Mouse (Mus musculus): ENCODE data around the gene Cwf19l1. TPM values are rescaled to one million over a fixed set of nuclear protein-coding genes. Genes with fewer than 3 reads are reported as not detected.

Gene Cwf19l1
- polyA plus RNA-seq, 1 experiment: 0.34 TPM

- Histone ChIP-seq H3K27me3 (ENCODE audit: control insufficient read depth) (no peaks in the 10 kb centered on the region), H3K4me3 (replicated peaks) (no peak overlapping the region), H3K36me3 (ENCODE audit: control insufficient read depth) (peaks cover 74% of the 10 kb centered on the region), H3K4me1 (ENCODE audit: control insufficient read depth) (peaks cover 9% of the 10 kb centered on the region), H3K9me3 (ENCODE audit: control insufficient read depth, low read length) (no peaks in the 10 kb centered on the region)
- TF ChIP-seq TAL1 (IDR thresholded peaks at IDR 0.05; ENCODE audit: low read length) (no peak), GATA1 (IDR thresholded peaks at IDR 0.05; ENCODE audit: low read length) (no peak)
Observed at GRCm38 (mm10) chr19:44074986-44075385, 60.7 kb downstream of the Cwf19l1 start.

- H3K27me3 ChIP-seq (ENCODE audit: control insufficient read depth): no peaks in the 10 kb centered on the region
- peaks cover 37% of the 10 kb centered on the region for H3K36me3 ChIP-seq (ENCODE audit: control insufficient read depth)
- peaks cover 23% of the 10 kb centered on the region for H3K4me1 ChIP-seq (ENCODE audit: control insufficient read depth)
- TF ChIP-seq TAL1 (IDR thresholded peaks at IDR 0.05; ENCODE audit: low read length) (no peak), GATA1 (IDR thresholded peaks at IDR 0.05; ENCODE audit: low read length) (no peak)
- no peak overlapping the region for H3K4me3 ChIP-seq (replicated peaks)
- H3K9me3 ChIP-seq (ENCODE audit: control insufficient read depth, low read length): no peaks in the 10 kb centered on the region
Observed at GRCm38 (mm10) chr19:44071166-44071565, 64.5 kb downstream of the Cwf19l1 start.

GRCm38 (mm10) chr19:44069914-44070232 is 65.8 kb downstream of the Cwf19l1 start:
- H3K36me3 ChIP-seq (ENCODE audit: control insufficient read depth): peaks cover 24% of the 10 kb centered on the region
- no peaks in the 10 kb centered on the region for H3K9me3 ChIP-seq (ENCODE audit: control insufficient read depth, low read length)
- TF ChIP-seq TAL1 (IDR thresholded peaks at IDR 0.05; ENCODE audit: low read length) (no peak), GATA1 (IDR thresholded peaks at IDR 0.05; ENCODE audit: low read length) (no peak)
- H3K4me1 ChIP-seq (ENCODE audit: control insufficient read depth): peaks cover 23% of the 10 kb centered on the region
- peak overlapping the region; percentile 75 for H3K4me3 ChIP-seq (replicated peaks)
- H3K27me3 ChIP-seq (ENCODE audit: control insufficient read depth): no peaks in the 10 kb centered on the region

- peaks cover 23% of the 10 kb centered on the region for H3K4me1 ChIP-seq (ENCODE audit: control insufficient read depth)
- peak within 1 kb of the TSS; percentile 75 for H3K4me3 ChIP-seq (replicated peaks)
- TF ChIP-seq GATA1 (IDR thresholded peaks at IDR 0.05; ENCODE audit: low read length) (no peak), TAL1 (IDR thresholded peaks at IDR 0.05; ENCODE audit: low read length) (no peak)
- H3K36me3 ChIP-seq (ENCODE audit: control insufficient read depth): peaks cover 21% of the 10 kb centered on the region
- no peaks in the 10 kb centered on the region for H3K9me3 ChIP-seq (ENCODE audit: control insufficient read depth, low read length)
- no peaks in the 10 kb centered on the region for H3K27me3 ChIP-seq (ENCODE audit: control insufficient read depth)
Observed at GRCm38 (mm10) chr19:44069121-44069913, 66.4 kb downstream of the Cwf19l1 start, which contains the start of gene Erlin1. Gene Erlin1 (minus strand): TSS chr19:44069785.

- Histone ChIP-seq H3K27me3 (ENCODE audit: control insufficient read depth) (no peaks in the 10 kb centered on the region), H3K9me3 (ENCODE audit: control insufficient read depth, low read length) (no peaks in the 10 kb centered on the region), H3K36me3 (ENCODE audit: control insufficient read depth) (peaks cover 14% of the 10 kb centered on the region), H3K4me3 (replicated peaks) (no peak overlapping the region), H3K4me1 (ENCODE audit: control insufficient read depth) (peaks cover 23% of the 10 kb centered on the region)
- TF ChIP-seq GATA1 (IDR thresholded peaks at IDR 0.05; ENCODE audit: low read length): no peak
- TF ChIP-seq TAL1 (IDR thresholded peaks at IDR 0.05; ENCODE audit: low read length): no peak
Observed at GRCm38 (mm10) chr19:44068232-44068631, 67.4 kb downstream of the Cwf19l1 start.

- no peaks in the 10 kb centered on the region for H3K27me3 ChIP-seq (ENCODE audit: control insufficient read depth)
- H3K9me3 ChIP-seq (ENCODE audit: control insufficient read depth, low read length): no peaks in the 10 kb centered on the region
- H3K36me3 ChIP-seq (ENCODE audit: control insufficient read depth): peaks cover 8% of the 10 kb centered on the region
- no peak overlapping the region for H3K4me3 ChIP-seq (replicated peaks)
- TF ChIP-seq TAL1 (IDR thresholded peaks at IDR 0.05; ENCODE audit: low read length) (no peak), GATA1 (IDR thresholded peaks at IDR 0.05; ENCODE audit: low read length) (no peak)
- H3K4me1 ChIP-seq (ENCODE audit: control insufficient read depth): peaks cover 23% of the 10 kb centered on the region
Observed at GRCm38 (mm10) chr19:44067323-44068049, 68.2 kb downstream of the Cwf19l1 start.

- H3K4me3 ChIP-seq (replicated peaks): no peak overlapping the region
- H3K9me3 ChIP-seq (ENCODE audit: control insufficient read depth, low read length): no peaks in the 10 kb centered on the region
- TF ChIP-seq GATA1 (IDR thresholded peaks at IDR 0.05; ENCODE audit: low read length) (no peak), TAL1 (IDR thresholded peaks at IDR 0.05; ENCODE audit: low read length) (no peak)
- peaks cover 14% of the 10 kb centered on the region for H3K4me1 ChIP-seq (ENCODE audit: control insufficient read depth)
- H3K27me3 ChIP-seq (ENCODE audit: control insufficient read depth): no peaks in the 10 kb centered on the region
- H3K36me3 ChIP-seq (ENCODE audit: control insufficient read depth): peaks cover 7% of the 10 kb centered on the region
Observed at GRCm38 (mm10) chr19:44064734-44065133, 70.9 kb downstream of the Cwf19l1 start.

GRCm38 (mm10) chr19:44063773-44064172 is 71.9 kb downstream of the Cwf19l1 start:
- Histone ChIP-seq H3K27me3 (ENCODE audit: control insufficient read depth) (no peaks in the 10 kb centered on the region), H3K36me3 (ENCODE audit: control insufficient read depth) (peaks cover 12% of the 10 kb centered on the region), H3K9me3 (ENCODE audit: control insufficient read depth, low read length) (no peaks in the 10 kb centered on the region), H3K4me3 (replicated peaks) (no peak overlapping the region), H3K4me1 (ENCODE audit: control insufficient read depth) (peaks cover 4% of the 10 kb centered on the region)
- TF ChIP-seq GATA1 (IDR thresholded peaks at IDR 0.05; ENCODE audit: low read length) (no peak), TAL1 (IDR thresholded peaks at IDR 0.05; ENCODE audit: low read length) (no peak)

- no peak overlapping the region for H3K4me3 ChIP-seq (replicated peaks)
- H3K9me3 ChIP-seq (ENCODE audit: control insufficient read depth, low read length): no peaks in the 10 kb centered on the region
- no peaks in the 10 kb centered on the region for H3K27me3 ChIP-seq (ENCODE audit: control insufficient read depth)
- no peaks in the 10 kb centered on the region for H3K4me1 ChIP-seq (ENCODE audit: control insufficient read depth)
- TF ChIP-seq GATA1 (IDR thresholded peaks at IDR 0.05; ENCODE audit: low read length): no peak
- no peak for TF ChIP-seq TAL1 (IDR thresholded peaks at IDR 0.05; ENCODE audit: low read length)
- H3K36me3 ChIP-seq (ENCODE audit: control insufficient read depth): peaks cover 15% of the 10 kb centered on the region
Observed at GRCm38 (mm10) chr19:44060226-44060625, 75.5 kb downstream of the Cwf19l1 start.

Other genes with a start within 250 kb of the Cwf19l1 start
- gene Dnmbp, start 195.7 kb downstream of the Cwf19l1 start, polyA plus RNA-seq (2012): 0.02 TPM in 1 of 2 replicates, not detected in the other
- 0.20 and 0.42 TPM in 2 replicates for gene Cpn1, start 149.3 kb downstream of the Cwf19l1 start, polyA plus RNA-seq (2012)
- gene Cyp2c23, start 106.7 kb downstream of the Cwf19l1 start, polyA plus RNA-seq (2012): 0.06 TPM in 1 of 2 replicates, not detected in the other
- gene Erlin1, start 66.1 kb downstream of the Cwf19l1 start, polyA plus RNA-seq (2012): 0.02 and 0.04 TPM in 2 replicates
- gene Chuk, start 28.4 kb downstream of the Cwf19l1 start, polyA plus RNA-seq (2012): 0.27 and 0.37 TPM in 2 replicates
- 3.9 and 5.6 TPM in 2 replicates for gene Bloc1s2, start 10.6 kb upstream of the Cwf19l1 start, polyA plus RNA-seq (2012)
- not detected in 2 replicates for gene Pkd2l1, start 56.6 kb upstream of the Cwf19l1 start, polyA plus RNA-seq (2012)
- not detected in 2 replicates for gene Scd3, start 67.4 kb upstream of the Cwf19l1 start, polyA plus RNA-seq (2012)
- gene Scd2, start 157.8 kb upstream of the Cwf19l1 start, polyA plus RNA-seq (2012): 0.27 TPM in 2 replicates
- gene Scd4, start 197.2 kb upstream of the Cwf19l1 start, polyA plus RNA-seq (2012): not detected in 2 replicates